ENCODE assay signal across 8 mouse cellular contexts in genomic region chr2:138279641-138280040, GRCm38 (mm10). TPM values are rescaled to one million over a fixed set of nuclear protein-coding genes. Genes with fewer than 3 reads are reported as not detected.
DNase-seq lines count a peak whose midpoint lies in the region; ATAC-seq and TF ChIP-seq lines count a peak whose summit lies in the region.

No protein-coding gene starts in this region.

- H3K4me2 ChIP-seq in embryonic facial prominence, embryonic 12.5 days (replicated peaks): peak overlapping the region; percentile 50
- peak overlapping the region; percentile 61 for H3K4me2 ChIP-seq in intestine, embryonic 15.5 days (replicated peaks)
- H3K4me2 ChIP-seq in neural tube, embryonic 14.5 days (ENCODE audit: low read depth, low read length): peak overlapping the region; percentile 69

- 19% methylated on average over 11 of the region's 11 CpGs for WGBS in lung, adult 2 months
- 50% methylated on average over 11 of the region's 11 CpGs for WGBS in embryonic facial prominence, embryonic 12.5 days
- WGBS in intestine, embryonic 15.5 days: 31% methylated on average over 11 of the region's 11 CpGs
- WGBS in neural tube, embryonic 14.5 days: 27% methylated on average over 11 of the region's 11 CpGs

- H3K4me3 ChIP-seq in lung, adult 2 months (replicated peaks; ENCODE audit: extremely low read depth, low read depth, low read length): peak overlapping the region; percentile 94
- peak overlapping the region; percentile 34 for H3K4me3 ChIP-seq in embryonic facial prominence, embryonic 12.5 days
- peak overlapping the region; percentile 35 for H3K4me3 ChIP-seq in intestine, embryonic 15.5 days (replicated peaks)
- peak overlapping the region; percentile 38 for H3K4me3 ChIP-seq in neural tube, embryonic 14.5 days (ENCODE audit: low read depth, low read length)

- peaks cover 18% of the 10 kb centered on the region for H3K36me3 ChIP-seq in embryonic facial prominence, embryonic 12.5 days
- peaks cover 10% of the 10 kb centered on the region; the same call in 1 of the 2 replicates for H3K36me3 ChIP-seq in intestine, embryonic 15.5 days
- no peaks in the 10 kb centered on the region; the same call in 1 of the 2 replicates for H3K36me3 ChIP-seq in neural tube, embryonic 14.5 days (ENCODE audit: control insufficient read depth, insufficient read depth, low read length)

- H3K27ac ChIP-seq in embryonic facial prominence, embryonic 12.5 days: peak overlapping the region; percentile 63
- H3K27ac ChIP-seq in intestine, embryonic 15.5 days: peak overlapping the region; percentile 82
- no peak overlapping the region for H3K27ac ChIP-seq in neural tube, embryonic 14.5 days (ENCODE audit: low read depth, low read length)

- H3K4me1 ChIP-seq in lung, adult 2 months (ENCODE audit: control insufficient read depth, insufficient read depth, low read length): peaks cover 4% of the 10 kb centered on the region
- H3K4me1 ChIP-seq in embryonic facial prominence, embryonic 12.5 days: peaks cover 42% of the 10 kb centered on the region
- peaks cover 24% of the 10 kb centered on the region for H3K4me1 ChIP-seq in intestine, embryonic 15.5 days (replicated peaks)
- peaks cover 23% of the 10 kb centered on the region for H3K4me1 ChIP-seq in neural tube, embryonic 14.5 days (ENCODE audit: control insufficient read depth, insufficient read depth, low read length)

- TF ChIP-seq POLR2A in lung, adult 2 months (IDR thresholded peaks at IDR 0.05; ENCODE audit: borderline replicate concordance, extremely low read depth, low read depth, low read length): no peak

- ATAC-seq in embryonic facial prominence, embryonic 12.5 days (ENCODE audit: insufficient number of reproducible peaks, insufficient read depth, low FRiP score, low TSS enrichment): no peak
- ATAC-seq in intestine, embryonic 15.5 days: peak; percentile 42
- peak; percentile 41; the same call in 1 of the 2 replicates for ATAC-seq in neural tube, embryonic 14.5 days (ENCODE audit: low read depth)

- no peak for TF ChIP-seq CTCF in lung, adult 2 months (IDR thresholded peaks at IDR 0.05; ENCODE audit: insufficient read depth, low read length)

- H3K9ac ChIP-seq in embryonic facial prominence, embryonic 12.5 days: no peak overlapping the region; the same call in 1 of the 2 replicates
- peak overlapping the region; percentile 17; the same call in 1 of the 2 replicates for H3K9ac ChIP-seq in intestine, embryonic 15.5 days
- peak overlapping the region; percentile 28; the same call in 1 of the 2 replicates for H3K9ac ChIP-seq in neural tube, embryonic 14.5 days (replicated peaks; ENCODE audit: low read depth, low read length)

- no peaks in the 10 kb centered on the region for H3K9me3 ChIP-seq in embryonic facial prominence, embryonic 12.5 days
- no peaks in the 10 kb centered on the region for H3K9me3 ChIP-seq in intestine, embryonic 15.5 days
- no peaks in the 10 kb centered on the region for H3K9me3 ChIP-seq in neural tube, embryonic 14.5 days (ENCODE audit: control insufficient read depth, low read length)

- H3K27me3 ChIP-seq in embryonic facial prominence, embryonic 12.5 days: no peaks in the 10 kb centered on the region
- H3K27me3 ChIP-seq in intestine, embryonic 15.5 days (replicated peaks): no peaks in the 10 kb centered on the region
- H3K27me3 ChIP-seq in neural tube, embryonic 14.5 days (ENCODE audit: control insufficient read depth, insufficient read depth, low read length): no peaks in the 10 kb centered on the region

- no peak for DNase-seq in lung, adult 2 months
- no peak for DNase-seq in lung, postnatal 25 days (ENCODE audit: low spot score)
- no peak for DNase-seq in adrenal gland, postnatal 36 days
- no peak for DNase-seq in frontal cortex, adult 2 months (ENCODE audit: extremely low spot score in 1 of 2, low spot score in 1 of 2)
- no peak for DNase-seq in ovary, postnatal 36 days (ENCODE audit: low spot score)

RNA-seq across cellular contexts. Expression of gene Btbd3, which starts 23.3 kb away (rescaled TPM):
- polyA plus RNA-seq in lung, adult 2 months (2012; rRNA removed): 18.5 and 27.9 TPM in 2 replicates
- 16.9 and 18.1 TPM in 2 replicates for polyA plus RNA-seq in embryonic facial prominence, embryonic 12.5 days (2016; fragmentation: Nextera tagmentation; extraction: Ambion mirVana)
- polyA plus RNA-seq in intestine, embryonic 15.5 days (2015; fragmentation: Nextera tagmentation; extraction: Ambion mirVana): 18.2 and 21.6 TPM in 2 replicates
- polyA plus RNA-seq in neural tube, embryonic 14.5 days (2014; fragmentation: Nextera tagmentation; extraction: Ambion mirVana): 26.1 and 26.7 TPM in 2 replicates
- total RNA-seq in adrenal gland, postnatal 36 days (2021): 10 to 100 TPM; 19.6 to 22.6 TPM
- polyA plus RNA-seq in frontal cortex, adult 2 months (2012; rRNA removed): 91.9 and 106 TPM in 2 replicates

Comparison
In these comparisons a context has a peak if more than half of its experiments do, and no peak if none do; other contexts are left out.
1. H3K4me3 ChIP-seq: peak in every context shown above with its lines; median percentile 94 in lung, adult 2 months; 38 in neural tube, embryonic 14.5 days; 35 in intestine, embryonic 15.5 days; 34 in embryonic facial prominence, embryonic 12.5 days.